Mouse (Mus musculus) lung, adult 2 months (tissue): ENCODE measurements around the gene Vezt. TPM values are rescaled to one million over a fixed set of nuclear protein-coding genes. Genes with fewer than 3 reads are reported as not detected.

Experiments
- DNase-seq: peaks from one replicate; pipeline ENCODE4 v3.0.0; 2022
- H3K4me1 ChIP-seq: fragments of 200-500 bp; 2 replicates; pipeline ENCODE4 v1.6.1; 2011; ENCODE audit warnings: low read length; ENCODE audit not compliant: control insufficient read depth, insufficient read depth
- H3K4me3 ChIP-seq: fragments of 200-500 bp; replicated peaks from 2 replicates; pipeline ENCODE3; 2011; ENCODE audit warnings: low read depth, mild to moderate bottlenecking, control low read depth, low read length; ENCODE audit errors: extremely low read depth
- CTCF ChIP-seq: fragments of 200-500 bp; IDR thresholded peaks from 2 replicates; pipeline ENCODE4 v1.5.1; 2011; ENCODE audit warnings: mild to moderate bottlenecking, low read length, control low read depth; ENCODE audit not compliant: insufficient read depth
- POLR2A ChIP-seq: fragments of 200-500 bp; IDR thresholded peaks from 2 replicates; pipeline ENCODE4 v1.6.1; 2011; ENCODE audit warnings: low read depth, mild to moderate bottlenecking, control low read depth, low read length, borderline replicate concordance; ENCODE audit errors: extremely low read depth
- WGBS: fragments of 180-500 bp; shearing (Covaris S2); methylation state at CpG from one replicate; pipeline ENCODE4 v1.1.7; 2018; 5-methylcytosine and 5-hydroxymethylcytosine counted together
- polyA plus RNA-seq: library from polyadenylated mRNA; depleted of rRNA; stranded (reverse); fragments of >200 nt; gene quantifications from 2 replicates; pipeline ENCODE4 v1.2.3, GENCODE M21; 2012

Vezt gene
- polyA plus RNA-seq, 1 experiment, result 13.4 TPM

GRCm38 (mm10) chr10:93994136-93994535 is 41.5 kb downstream of the Vezt start:
- 91% methylated on average over 10 of the region's 10 CpGs for WGBS
- TF ChIP-seq CTCF, result no peak
- no peak for TF ChIP-seq POLR2A
- Histone ChIP-seq H3K4me3 (no peak overlapping the region), H3K4me1 (peaks cover under 1% of the 10 kb centered on the region; the same call in 1 of the 2 replicates)
- no peak for DNase-seq

GRCm38 (mm10) chr10:93985357-93985756 is 50.3 kb downstream of the Vezt start:
- no peak for DNase-seq
- H3K4me3 ChIP-seq, result no peak overlapping the region
- no peak for TF ChIP-seq CTCF
- no peak for TF ChIP-seq POLR2A
- no peaks in the 10 kb centered on the region for H3K4me1 ChIP-seq

GRCm38 (mm10) chr10:93969306-93969705 is 66.3 kb downstream of the Vezt start:
- H3K4me1 ChIP-seq, result no peaks in the 10 kb centered on the region
- TF ChIP-seq POLR2A (no peak), CTCF (no peak)
- H3K4me3 ChIP-seq, result no peak overlapping the region
- DNase-seq, result no peak
- 70% methylated on average over 10 of the region's 10 CpGs for WGBS

GRCm38 (mm10) chr10:93967486-93967885 is 68.1 kb downstream of the Vezt start:
- TF ChIP-seq CTCF (no peak), POLR2A (no peak)
- Histone ChIP-seq H3K4me3 (no peak overlapping the region), H3K4me1 (no peaks in the 10 kb centered on the region)
- DNase-seq, result no peak

GRCm38 (mm10) chr10:93954023-93954422 is 81.6 kb downstream of the Vezt start:
- no peak overlapping the region for H3K4me3 ChIP-seq
- 36% methylated on average over 3 of the region's 3 CpGs for WGBS
- TF ChIP-seq POLR2A, result no peak
- no peak for TF ChIP-seq CTCF
- no peak for DNase-seq
- H3K4me1 ChIP-seq, result peaks cover 9% of the 10 kb centered on the region; the same call in 1 of the 2 replicates

- DNase-seq, result no peak
- 79% methylated on average over 7 of the region's 7 CpGs for WGBS
- Histone ChIP-seq H3K4me1 (peaks cover 9% of the 10 kb centered on the region; the same call in 1 of the 2 replicates), H3K4me3 (no peak overlapping the region)
- no peak for TF ChIP-seq POLR2A
- TF ChIP-seq CTCF, result no peak
These were observed 82.1 kb downstream of the Vezt start for GRCm38 (mm10) chr10:93953504-93953903.

- H3K4me1 ChIP-seq, result peaks cover 13% of the 10 kb centered on the region; the same call in 1 of the 2 replicates
- 69% methylated on average over 3 of the region's 3 CpGs for WGBS
- DNase-seq, result no peak
- H3K4me3 ChIP-seq, result no peak overlapping the region
- TF ChIP-seq POLR2A, result no peak
- TF ChIP-seq CTCF, result no peak
These were observed 84.6 kb downstream of the Vezt start for GRCm38 (mm10) chr10:93950991-93951390.

- WGBS, result 52% methylated on average over 2 of the region's 2 CpGs
- no peak overlapping the region for H3K4me3 ChIP-seq
- TF ChIP-seq POLR2A (no peak), CTCF (no peak)
- DNase-seq, result no peak
- peaks cover 13% of the 10 kb centered on the region; the same call in 1 of the 2 replicates for H3K4me1 ChIP-seq
These were observed 85.7 kb downstream of the Vezt start for GRCm38 (mm10) chr10:93949921-93950320.

- H3K4me1 ChIP-seq, result peaks cover 4% of the 10 kb centered on the region; the same call in 1 of the 2 replicates
- DNase-seq, result no peak
- TF ChIP-seq POLR2A (no peak), CTCF (no peak)
- H3K4me3 ChIP-seq, result no peak overlapping the region
- WGBS, result 66% methylated on average over 9 of the region's 9 CpGs
These were observed 89.6 kb downstream of the Vezt start for GRCm38 (mm10) chr10:93945843-93946499.

GRCm38 (mm10) chr10:93945364-93945763 is 90.3 kb downstream of the Vezt start:
- no peak for DNase-seq
- TF ChIP-seq CTCF, result no peak; the same call in 1 of the 2 replicates
- TF ChIP-seq POLR2A, result no peak
- WGBS, result 27% methylated on average over 4 of the region's 4 CpGs
- no peak overlapping the region for H3K4me3 ChIP-seq
- peaks cover 4% of the 10 kb centered on the region; the same call in 1 of the 2 replicates for H3K4me1 ChIP-seq
